Mouse (Mus musculus) CH12.LX (cell line): ENCODE data around the gene Sept8. TPM values are rescaled to one million over a fixed set of nuclear protein-coding genes. Genes with fewer than 3 reads are reported as not detected.
"Not testable (repeated sequence)": the region's sequence is repeated elsewhere in the genome, so short reads cannot be mapped to it uniquely, and the experiment has no call there.

Experiments used
- DNase-seq: peaks from one replicate; pipeline ENCODE4 v3.0.0-alpha.2; 2013; ENCODE audit errors: extremely low read depth
- H3K27ac ChIP-seq: 2 replicates; pipeline ENCODE4 v1.5.1; 2012; ENCODE audit warnings: low read depth, mild to moderate bottlenecking, control low read depth, moderate library complexity; ENCODE audit not compliant: insufficient read depth
- H3K27me3 ChIP-seq: replicated peaks from 2 replicates; pipeline ENCODE3; 2012; ENCODE audit warnings: inconsistent platforms
- H3K36me3 ChIP-seq, 2 experiments: replicated peaks in 1 of 2; 2 replicates each; pipeline versions ENCODE3 to v1.6.1; 2012; ENCODE audit warnings: inconsistent platforms in 1 of 2, low read length in 1 of 2, mild to moderate bottlenecking in 1 of 2, mixed read lengths in 1 of 2, moderate library complexity in 1 of 2; ENCODE audit not compliant: control insufficient read depth in 1 of 2, insufficient read depth in 1 of 2
- H3K4me1 ChIP-seq, 2 experiments: 2 replicates each; pipeline ENCODE4 v1.6.1; 2012; ENCODE audit warnings: inconsistent platforms in 1 of 2, moderate library complexity in 1 of 2; ENCODE audit not compliant: insufficient read depth in 2 of 2, control insufficient read depth in 1 of 2
- H3K4me2 ChIP-seq: 2 replicates; pipeline ENCODE4 v1.6.1; 2012; ENCODE audit warnings: low read depth, mild to moderate bottlenecking, control low read depth; ENCODE audit not compliant: poor library complexity, insufficient read depth, severe bottlenecking
- H3K4me3 ChIP-seq, 3 experiments: fragments of 150-350 bp in 1 of 3; sonication (generic) in 1 of 3; replicated peaks in 1 of 3; 2 replicates each; pipeline versions ENCODE3 to v1.5.1; 2011 to 2012; ENCODE audit warnings: low read depth in 2 of 3, low read length in 2 of 3, mild to moderate bottlenecking in 2 of 3, moderate library complexity in 2 of 3, control low read depth in 1 of 3, improper control_type of control experiment in 1 of 3, inconsistent platforms in 1 of 3, mixed read lengths in 1 of 3; ENCODE audit not compliant: poor library complexity in 1 of 3
- H3K79me2 ChIP-seq: replicated peaks from 2 replicates; pipeline ENCODE4 v1.6.1; 2012; ENCODE audit warnings: mild to moderate bottlenecking, moderate library complexity; ENCODE audit not compliant: control insufficient read depth, poor library complexity, insufficient read depth, severe bottlenecking; ENCODE audit errors: extremely low read depth
- H3K9ac ChIP-seq: 2 replicates; pipeline ENCODE4 v1.6.1; 2012; ENCODE audit warnings: low read depth, mild to moderate bottlenecking, control low read depth, moderate library complexity; ENCODE audit not compliant: insufficient read depth
- H3K9me3 ChIP-seq: replicated peaks from 2 replicates; pipeline ENCODE3; 2012; ENCODE audit warnings: low read length, inconsistent platforms, mixed read lengths
- BHLHE40 ChIP-seq: IDR thresholded peaks from 2 replicates; pipeline ENCODE4 v1.6.1; 2011; ENCODE audit warnings: mild to moderate bottlenecking, low read depth, low read length, improper control_type of control experiment
- EP300 ChIP-seq: IDR thresholded peaks from 2 replicates; pipeline ENCODE4 v1.6.1; 2011; ENCODE audit warnings: low read length, improper control_type of control experiment
- ETS1 ChIP-seq: conservative IDR thresholded peaks from 2 replicates; pipeline ENCODE4 v1.6.1; 2012; ENCODE audit warnings: low read depth, mild to moderate bottlenecking, inconsistent platforms, low read length, improper control_type of control experiment, moderate library complexity
- JUND ChIP-seq: conservative IDR thresholded peaks from 2 replicates; pipeline ENCODE4 v1.6.1; 2011; ENCODE audit warnings: low read depth, low read length, improper control_type of control experiment
- MEF2A ChIP-seq: IDR thresholded peaks from 2 replicates; pipeline ENCODE4 v1.6.1; 2014; ENCODE audit warnings: low read depth, mild to moderate bottlenecking, inconsistent platforms, low read length, improper control_type of control experiment, borderline replicate concordance
- MXI1 ChIP-seq: IDR thresholded peaks from 2 replicates; pipeline ENCODE4 v1.6.1; 2011; ENCODE audit warnings: mild to moderate bottlenecking, low read depth, low read length, improper control_type of control experiment
- NELFE ChIP-seq: IDR thresholded peaks from 2 replicates; pipeline ENCODE4 v1.6.1; 2011; ENCODE audit warnings: low read depth, low read length, improper control_type of control experiment
- POLR2AphosphoS2 ChIP-seq: IDR thresholded peaks from 2 replicates; pipeline ENCODE4 v1.6.1; 2011; ENCODE audit warnings: low read depth, low read length, improper control_type of control experiment
- RCOR1 ChIP-seq: conservative IDR thresholded peaks from 2 replicates; pipeline ENCODE4 v1.6.1; 2012; ENCODE audit warnings: low read depth, mild to moderate bottlenecking, inconsistent platforms, low read length, improper control_type of control experiment
- SIN3A ChIP-seq: IDR thresholded peaks from 2 replicates; pipeline ENCODE4 v1.6.1; 2012; ENCODE audit warnings: low read length, improper control_type of control experiment, inconsistent platforms
- SMC3 ChIP-seq: IDR thresholded peaks from 2 replicates; pipeline ENCODE4 v1.6.1; 2011; ENCODE audit warnings: low read depth, low read length, improper control_type of control experiment
- TBP ChIP-seq: conservative IDR thresholded peaks from 2 replicates; pipeline ENCODE4 v1.6.1; 2011; ENCODE audit warnings: low read depth, low read length, improper control_type of control experiment
- USF2 ChIP-seq: conservative IDR thresholded peaks from 2 replicates; pipeline ENCODE4 v1.6.1; 2011; ENCODE audit warnings: low read depth, low read length, improper control_type of control experiment
- ZC3H11A ChIP-seq: IDR thresholded peaks from 2 replicates; pipeline ENCODE4 v1.6.1; 2012; ENCODE audit warnings: low read depth, mild to moderate bottlenecking, inconsistent platforms, low read length, improper control_type of control experiment
- ZMIZ1 ChIP-seq: IDR thresholded peaks from 2 replicates; pipeline ENCODE4 v1.6.1; 2012; ENCODE audit warnings: low read depth, mild to moderate bottlenecking, inconsistent platforms, low read length, improper control_type of control experiment
- ZNF384 ChIP-seq: IDR thresholded peaks from 2 replicates; pipeline ENCODE4 v1.6.1; 2012; ENCODE audit warnings: low read depth, low read length, improper control_type of control experiment, inconsistent platforms
- dilution Hi-C: fragments of 300-500 bp; cut with MboI; formaldehyde crosslinking; loops from 2 replicates; pipeline ENCODE4 v1.14.3; 2020; ENCODE audit warnings: low sequenced_read_pairs; ENCODE audit not compliant: extremely low pct_unique_long_range_greater_than_20kb, extremely low pct_ligation_motif_present
- in situ Hi-C: fragments of 300-500 bp; cut with MboI; formaldehyde crosslinking; loops from 3 replicates; pipeline ENCODE4 v1.14.3; 2019; ENCODE audit warnings: low sequenced_read_pairs, low pct_ligation_motif_present, low pct_unique_long_range_greater_than_20kb, mixed read lengths
- polyA plus RNA-seq: library from polyadenylated mRNA; unstranded; fragments of >175 nt; gene quantifications from 2 replicates; pipeline ENCODE4 v1.2.1, GENCODE M21; 2012; ENCODE audit warnings: low read depth; ENCODE audit not compliant: insufficient read length
- total RNA-seq, 2 experiments: library from RNA; depleted of rRNA; stranded (reverse); fragments of 300-350 nt in 1 of 2; fragments of >200 nt in 1 of 2; gene quantifications; 2 replicates each; pipeline ENCODE4 v1.2.3; 2012 to 2014

The Sept8 gene
- total and polyA plus RNA-seq, 3 experiments = 8.5 to 21.9 (median 15.2) TPM

DNA sequence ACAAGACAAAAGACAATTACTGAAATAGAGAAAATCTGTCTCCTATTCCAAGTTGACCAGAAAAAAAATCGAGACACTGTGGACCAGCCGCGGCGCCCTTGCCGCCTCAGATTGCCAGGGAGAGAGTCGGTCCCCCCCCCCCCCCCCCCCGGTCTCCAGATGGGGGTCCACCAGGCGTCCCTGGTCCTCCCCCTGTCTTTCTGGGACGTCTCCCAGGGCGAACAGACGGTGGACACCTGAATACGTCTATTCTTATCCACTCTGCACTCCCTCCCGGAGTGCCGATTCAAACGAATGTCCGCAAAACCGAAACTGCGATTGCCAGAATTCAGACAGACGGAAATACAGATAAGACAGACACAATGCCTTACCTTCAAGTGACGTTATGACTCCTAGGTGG is 37.5 kb downstream of the Sept8 start:
- DNase-seq, H3K36me3 ChIP-seq, H3K4me3 ChIP-seq, H3K79me2 ChIP-seq, H3K9ac ChIP-seq, dilution Hi-C loops, H3K27me3 ChIP-seq, in situ Hi-C loops, H3K9me3 ChIP-seq, H3K27ac ChIP-seq, H3K4me1 ChIP-seq, H3K4me2 ChIP-seq: not testable (repeated sequence)

- DNase-seq, H3K4me1 ChIP-seq, H3K27me3 ChIP-seq, H3K27ac ChIP-seq, H3K4me3 ChIP-seq, H3K9ac ChIP-seq, H3K79me2 ChIP-seq, H3K36me3 ChIP-seq, dilution Hi-C loops, H3K4me2 ChIP-seq, in situ Hi-C loops, H3K9me3 ChIP-seq: not testable (repeated sequence)
Measured at GRCm38 (mm10) chr11:53557992-53558391, 38.9 kb downstream of the Sept8 start.

- H3K79me2 ChIP-seq, H3K9me3 ChIP-seq: not testable (repeated sequence)
- in situ Hi-C loops = loop anchor here (5.0 to 10.0 kb wide), 3 partner anchors 33 to 475 kb away; no protein-coding TSS in a partner anchor
Measured at GRCm38 (mm10) chr11:53559980-53560379, 40.9 kb downstream of the Sept8 start.

GRCm38 (mm10) chr11:53561986-53562385 is 42.9 kb downstream of the Sept8 start:
- in situ Hi-C loops (loop anchor here (5.0 to 10.0 kb wide), 3 partner anchors 35 to 473 kb away; no protein-coding TSS in a partner anchor), dilution Hi-C loops (no loop called here)
- Histone ChIP-seq H3K4me1 (peaks cover 0 to 7% of the 10 kb centered on the region in 2 experiments; a peak in 2 of 4 replicates), H3K4me3 (no peak overlapping the region), H3K9ac (no peak overlapping the region), H3K4me2 (no peak overlapping the region), H3K79me2 (no peaks in the 10 kb centered on the region), H3K9me3 (peaks cover 11% of the 10 kb centered on the region), H3K36me3 (no peaks in the 10 kb centered on the region), H3K27me3 (no peaks in the 10 kb centered on the region), H3K27ac (no peak overlapping the region)
- no peak for DNase-seq
- TF ChIP-seq MXI1 (no peak), JUND (no peak), EP300 (no peak), NELFE (no peak), POLR2AphosphoS2 (no peak), BHLHE40 (no peak), ZMIZ1 (no peak), TBP (no peak), USF2 (no peak), SMC3 (no peak), ZNF384 (no peak), RCOR1 (no peak), MEF2A (no peak), ZC3H11A (no peak), SIN3A (no peak), ETS1 (no peak)

More at GRCm38 (mm10) chr11:53559980-53560379, 40.9 kb downstream of the Sept8 start:
- dilution Hi-C loops, H3K9ac ChIP-seq, H3K4me1 ChIP-seq, H3K36me3 ChIP-seq, DNase-seq, H3K27me3 ChIP-seq, H3K27ac ChIP-seq, H3K4me2 ChIP-seq, H3K4me3 ChIP-seq: not testable (repeated sequence)
